Mouse (Mus musculus) stomach, postnatal 0 days (tissue): ENCODE data around the gene Ddo.

Experiments used
- CTCF ChIP-seq: IDR thresholded peaks from 2 replicates; pipeline ENCODE4 v1.5.1; 2016; ENCODE audit warnings: antibody characterized with exemption, low read depth, mild to moderate bottlenecking, moderate library complexity
- EP300 ChIP-seq: optimal IDR thresholded peaks from 2 replicates; pipeline ENCODE3; 2016; ENCODE audit warnings: antibody characterized with exemption

DNA sequence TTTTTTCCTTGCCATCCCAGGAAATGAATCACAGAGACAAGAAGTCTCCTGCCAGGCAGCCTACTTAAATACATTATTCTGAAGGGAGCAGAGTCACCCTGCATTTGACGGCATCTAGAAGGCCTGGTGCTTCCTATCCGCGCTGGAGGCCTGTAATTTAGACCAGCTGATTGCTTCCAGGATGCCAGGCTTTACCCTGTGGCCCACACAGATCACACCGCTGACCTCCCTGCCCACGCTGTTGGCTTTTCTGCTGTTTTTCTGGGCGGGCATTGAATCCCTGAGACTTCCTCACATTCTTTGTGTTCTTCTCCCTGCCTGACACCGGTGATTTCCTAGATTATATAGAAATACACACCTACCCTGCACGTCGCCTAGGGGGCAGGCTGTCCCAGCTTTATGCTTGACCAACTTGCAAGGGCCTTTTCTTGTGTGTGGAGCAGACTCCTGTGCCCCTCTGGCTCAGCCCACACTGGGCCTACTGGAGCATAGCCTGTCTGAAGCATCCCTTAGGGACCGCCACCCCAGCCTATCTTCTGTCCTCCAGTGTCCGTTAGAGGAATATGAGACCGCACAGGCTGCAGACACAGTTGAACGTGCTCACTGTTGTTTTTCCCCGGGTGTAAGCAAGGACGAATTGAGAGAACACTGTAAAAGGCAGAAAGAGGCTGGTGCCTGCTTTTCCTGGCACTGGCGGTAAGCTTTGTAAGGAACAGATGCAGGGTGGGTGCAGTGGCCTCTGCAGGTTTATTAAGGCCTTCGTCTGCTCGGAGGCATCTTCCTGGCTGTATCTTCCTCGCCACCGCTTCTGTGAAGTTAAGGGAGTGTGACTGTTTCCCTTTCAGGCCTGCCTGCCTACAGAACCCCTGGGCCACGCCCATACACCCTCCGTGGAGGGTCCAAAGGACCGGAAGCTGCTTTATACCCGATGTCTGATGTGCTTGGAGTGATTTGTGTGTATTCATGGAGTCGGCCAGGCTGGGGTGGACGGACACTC, 9.3 kb downstream of the Ddo start:
- no peak for TF ChIP-seq CTCF
- TF ChIP-seq EP300, result no peak
